Mouse (Mus musculus) brown adipose tissue, adult 24 weeks (tissue): ENCODE results near the gene Shisal2a. TPM values are rescaled to one million over a fixed set of nuclear protein-coding genes. Genes with fewer than 3 reads are reported as not detected.
"Not testable (repeated sequence)": the region's sequence is repeated elsewhere in the genome, so short reads cannot be mapped to it uniquely, and the experiment has no call there.

Experiments
- H3K27ac ChIP-seq: fragments of 200-500 bp; replicated peaks from 2 replicates; pipeline ENCODE4 v1.5.1; 2012; ENCODE audit warnings: low read depth, mild to moderate bottlenecking, low read length
- H3K4me1 ChIP-seq: fragments of 200-500 bp; 2 replicates; pipeline ENCODE4 v1.6.1; 2012; ENCODE audit warnings: low read length, mixed read lengths; ENCODE audit not compliant: control insufficient read depth, insufficient read depth, insufficient read length
- H3K4me3 ChIP-seq: fragments of 200-500 bp; 2 replicates; pipeline ENCODE4 v1.5.1; 2012; ENCODE audit warnings: low read depth, mild to moderate bottlenecking, low read length, moderate library complexity; ENCODE audit not compliant: insufficient read depth
- polyA plus RNA-seq: library from polyadenylated mRNA; stranded (reverse); fragments of >200 nt; gene quantifications from 2 replicates; pipeline ENCODE4 v1.2.4, GENCODE M21; 2012; ENCODE audit not compliant: missing spikeins, insufficient read depth, insufficient read length

Gene Shisal2a
- polyA plus RNA-seq, 1 experiment: not detected

- H3K4me3 ChIP-seq: peak overlapping the region; percentile 49
- H3K27ac ChIP-seq: no peak overlapping the region
- H3K4me1 ChIP-seq: peaks cover 4% of the 10 kb centered on the region
Measured at GRCm38 (mm10) chr4:108360136-108361055, 22.8 kb downstream of the Shisal2a start.

DNA sequence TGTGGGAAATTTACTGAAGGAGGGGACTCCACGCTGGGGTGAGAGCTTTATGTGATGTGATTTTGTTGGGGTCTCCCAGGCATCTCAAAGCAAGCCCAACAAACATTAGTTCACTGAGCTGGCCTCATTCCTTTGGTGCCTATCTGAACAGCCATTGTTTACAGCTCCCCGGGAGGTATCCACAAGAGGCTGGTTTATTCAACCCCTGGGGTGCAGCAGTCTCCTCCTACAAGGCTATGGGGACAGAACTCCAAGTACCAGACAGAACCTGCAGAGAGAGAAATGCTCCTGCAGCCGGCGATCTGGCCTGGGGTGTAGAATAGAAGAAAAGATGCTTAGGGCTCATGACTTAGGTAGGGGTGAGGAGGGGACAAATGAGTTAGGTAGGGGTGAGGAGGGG, 24.7 kb downstream of the Shisal2a start:
- Histone ChIP-seq H3K4me3 (no peak overlapping the region), H3K27ac (no peak overlapping the region), H3K4me1 (peaks cover 5% of the 10 kb centered on the region; the same call in 1 of the 2 replicates)

DNA sequence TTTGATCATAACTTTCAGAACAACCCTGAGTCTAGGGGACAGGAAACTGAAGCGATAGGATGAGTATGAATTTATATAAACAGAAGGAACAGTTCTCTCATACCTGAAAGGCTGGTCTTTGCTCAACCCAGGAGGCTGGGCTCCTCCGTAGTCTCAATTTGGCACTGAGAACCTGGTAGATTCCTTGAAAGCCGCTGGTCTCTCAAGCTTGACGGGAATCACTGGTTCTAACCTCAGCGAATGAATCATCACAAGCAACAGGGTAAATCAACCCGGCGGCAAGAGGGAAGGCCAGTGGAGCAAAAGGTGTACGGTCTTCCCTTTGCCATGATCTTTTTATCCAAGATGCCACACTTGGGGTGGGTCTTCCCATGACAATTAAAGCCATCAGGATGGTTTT, 25.7 kb downstream of the Shisal2a start:
- Histone ChIP-seq H3K27ac (no peak overlapping the region), H3K4me1 (peaks cover 5% of the 10 kb centered on the region; the same call in 1 of the 2 replicates), H3K4me3 (no peak overlapping the region)

- not testable (repeated sequence) for H3K4me3 ChIP-seq, H3K27ac ChIP-seq
- H3K4me1 ChIP-seq: peaks cover 33% of the 10 kb centered on the region
Measured at GRCm38 (mm10) chr4:108353591-108353990, 29.6 kb downstream of the Shisal2a start.

GRCm38 (mm10) chr4:108350819-108351218, 32.3 kb downstream of the Shisal2a start:
- no peak overlapping the region for H3K4me3 ChIP-seq
- H3K27ac ChIP-seq: peak overlapping the region; percentile 62
- peaks cover 54% of the 10 kb centered on the region for H3K4me1 ChIP-seq

DNA sequence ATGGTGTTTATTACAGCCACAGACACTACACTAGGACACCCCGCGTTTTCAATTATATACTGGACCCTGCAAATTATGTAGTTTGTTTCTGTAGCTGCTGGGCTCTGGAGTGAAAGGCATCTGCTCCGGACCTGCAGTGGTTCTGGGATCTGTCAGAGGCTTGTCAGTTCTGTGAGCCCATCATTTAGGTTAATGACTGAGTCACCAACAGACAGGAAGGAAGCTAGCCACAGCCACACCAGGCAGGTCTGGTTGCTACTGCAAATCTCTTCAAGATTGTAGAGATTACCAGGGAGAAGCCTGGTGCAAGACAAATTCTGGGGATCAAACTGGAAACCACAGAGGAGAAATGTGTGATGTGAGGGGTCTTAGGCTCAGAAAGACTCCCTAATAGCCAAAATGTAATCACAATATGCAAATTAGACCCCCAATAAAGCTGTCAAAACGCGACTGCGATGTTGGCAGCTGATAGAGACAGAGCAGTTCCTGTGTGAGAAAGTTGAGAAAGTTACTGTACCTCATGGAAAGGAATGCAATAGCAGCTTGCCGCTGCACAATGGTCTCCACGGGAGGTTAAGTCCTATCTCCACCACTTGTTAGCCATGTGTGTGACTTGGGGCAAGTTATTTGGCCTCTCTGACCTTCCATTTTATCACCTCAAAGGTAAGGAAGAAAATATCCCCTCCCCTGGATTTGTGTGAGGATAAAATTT, 33.2 kb downstream of the Shisal2a start:
- H3K27ac ChIP-seq: peak overlapping the region; percentile 62; the same call in 1 of the 2 replicates
- H3K4me3 ChIP-seq: no peak overlapping the region
- H3K4me1 ChIP-seq: peaks cover 49% of the 10 kb centered on the region

- H3K4me3 ChIP-seq: no peak overlapping the region
- H3K27ac ChIP-seq: peak overlapping the region; percentile 76
- peaks cover 49% of the 10 kb centered on the region for H3K4me1 ChIP-seq
Measured at GRCm38 (mm10) chr4:108349064-108349463, 34.1 kb downstream of the Shisal2a start.

DNA sequence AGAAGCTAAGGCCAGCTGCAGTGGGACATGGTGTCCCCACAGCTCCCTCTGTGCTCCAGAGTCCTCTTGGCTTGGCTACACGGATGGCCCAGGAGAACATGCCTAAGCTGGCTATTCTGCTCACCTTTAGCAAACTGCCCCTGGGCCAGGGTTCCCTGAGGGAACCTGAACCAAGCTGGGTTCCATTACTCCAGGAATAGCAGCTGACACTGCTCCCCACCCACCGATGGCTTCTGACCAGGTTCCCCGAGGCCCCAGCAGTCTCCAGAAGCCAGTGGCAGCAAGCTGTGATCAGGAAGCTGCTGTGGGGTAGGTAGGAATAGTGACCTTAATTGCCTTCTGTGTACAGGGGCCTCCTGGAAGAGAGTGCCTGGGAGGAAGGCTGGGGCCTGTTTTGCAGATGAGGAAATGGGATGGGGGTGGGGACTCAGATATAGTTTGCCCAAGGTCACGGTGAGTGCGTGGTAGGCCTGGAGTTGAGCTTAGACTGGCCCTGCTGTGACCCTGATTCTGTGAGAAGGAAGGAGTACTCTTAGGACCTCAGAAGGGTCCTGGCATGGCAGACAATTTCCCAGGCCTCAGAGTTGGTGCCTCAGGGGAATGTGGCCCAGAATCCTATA, 34.8 kb downstream of the Shisal2a start:
- no peak overlapping the region for H3K4me3 ChIP-seq
- peaks cover 49% of the 10 kb centered on the region for H3K4me1 ChIP-seq
- peak overlapping the region; percentile 76 for H3K27ac ChIP-seq

DNA sequence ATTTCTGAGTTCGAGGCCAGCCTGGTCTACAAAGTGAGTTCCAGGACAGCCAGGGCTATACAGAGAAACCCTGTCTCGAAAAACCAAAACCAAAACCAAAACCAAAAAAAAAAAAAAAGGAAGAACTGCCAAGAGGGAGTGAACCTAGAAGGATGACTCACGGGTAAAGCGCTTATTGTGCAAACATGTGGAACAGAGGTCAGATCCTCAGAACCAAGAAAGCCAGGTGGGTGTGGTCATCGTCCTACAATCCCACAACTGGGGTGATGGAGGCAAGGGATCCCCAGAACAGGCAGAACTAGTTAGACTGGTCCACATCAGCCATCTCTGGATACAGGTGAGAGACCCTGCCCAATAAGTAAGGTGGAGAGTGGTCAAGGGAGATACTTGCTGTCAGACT, 36.0 kb downstream of the Shisal2a start:
- Histone ChIP-seq H3K27ac (peak overlapping the region; percentile 76), H3K4me1 (peaks cover 49% of the 10 kb centered on the region), H3K4me3 (0 out of 2 replicates have a peak overlapping the region, but pooled peaks have one; percentile 13)

DNA sequence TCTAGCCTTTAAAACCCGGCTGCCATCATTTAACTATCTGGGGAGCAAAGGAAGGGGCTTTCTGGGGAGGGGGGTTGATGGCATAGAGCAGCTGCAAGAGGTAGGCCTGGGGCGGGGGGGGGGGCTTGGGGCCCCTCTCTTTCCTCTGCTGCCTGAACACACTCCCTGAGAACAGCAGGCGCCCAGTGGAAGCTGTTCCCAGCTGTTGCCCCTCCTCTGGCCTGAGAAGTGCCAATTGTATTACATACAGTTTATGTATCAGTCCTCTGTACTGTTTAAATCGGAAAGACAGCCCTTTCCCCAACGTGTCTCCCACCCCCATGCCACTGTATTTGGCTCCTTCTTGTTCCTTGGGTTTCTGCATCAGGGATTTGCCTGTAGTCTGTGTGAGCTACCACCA, 37.3 kb downstream of the Shisal2a start:
- no peak overlapping the region for H3K27ac ChIP-seq
- peaks cover 43% of the 10 kb centered on the region for H3K4me1 ChIP-seq
- no peak overlapping the region for H3K4me3 ChIP-seq

- Histone ChIP-seq H3K4me1 (peaks cover 32% of the 10 kb centered on the region), H3K4me3 (no peak overlapping the region), H3K27ac (peak overlapping the region; percentile 43; the same call in 1 of the 2 replicates)
Measured at GRCm38 (mm10) chr4:108344631-108345083, 38.5 kb downstream of the Shisal2a start.

DNA sequence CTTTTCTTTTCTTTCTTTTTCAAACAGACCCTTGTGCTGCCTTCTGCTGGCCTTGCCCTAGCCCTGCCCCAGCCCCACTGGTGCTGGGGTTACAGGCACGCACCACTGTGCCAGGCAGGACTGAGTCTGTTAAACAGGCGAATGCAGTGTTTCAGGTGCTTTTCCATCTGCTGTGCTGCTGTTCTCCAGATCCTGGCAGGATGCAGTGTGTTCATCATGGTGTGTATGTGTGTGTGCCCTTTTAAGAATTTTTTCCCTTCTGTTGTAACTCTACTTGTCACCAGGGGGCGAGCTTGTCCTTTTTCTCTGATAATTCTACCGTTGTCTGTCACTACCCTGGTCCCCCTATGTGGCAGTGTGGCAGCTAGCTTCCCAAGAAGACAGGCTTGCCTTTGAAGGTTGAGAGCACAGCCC, 43.9 kb downstream of the Shisal2a start:
- Histone ChIP-seq H3K4me1 (no peaks in the 10 kb centered on the region; the same call in 1 of the 2 replicates), H3K27ac (no peak overlapping the region), H3K4me3 (no peak overlapping the region)

DNA sequence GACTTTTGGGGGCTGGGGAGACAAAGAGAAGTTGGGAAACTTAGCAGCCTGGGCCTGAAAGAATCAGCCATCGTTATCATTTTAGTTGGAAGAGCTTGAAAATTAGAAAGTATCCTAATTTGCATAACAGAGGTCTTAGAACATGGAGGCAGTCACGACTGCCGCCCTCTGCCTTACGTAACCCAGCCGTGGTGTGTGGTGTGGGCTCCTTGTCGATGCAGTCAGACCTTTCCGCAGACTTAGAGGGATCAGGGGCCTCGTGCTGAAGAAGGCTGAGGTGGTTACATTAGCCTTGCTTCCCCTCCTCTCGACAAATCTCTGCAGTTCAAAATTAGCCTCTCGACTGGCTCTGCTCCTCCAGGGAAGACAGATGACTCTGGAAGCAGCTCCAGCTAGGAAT, 44.3 kb downstream of the Shisal2a start:
- Histone ChIP-seq H3K4me3 (no peak overlapping the region), H3K4me1 (no peaks in the 10 kb centered on the region; the same call in 1 of the 2 replicates), H3K27ac (no peak overlapping the region)

GRCm38 (mm10) chr4:108338321-108338733, 44.8 kb downstream of the Shisal2a start:
- H3K4me3 ChIP-seq: no peak overlapping the region
- H3K4me1 ChIP-seq: no peaks in the 10 kb centered on the region; the same call in 1 of the 2 replicates
- no peak overlapping the region for H3K27ac ChIP-seq

DNA sequence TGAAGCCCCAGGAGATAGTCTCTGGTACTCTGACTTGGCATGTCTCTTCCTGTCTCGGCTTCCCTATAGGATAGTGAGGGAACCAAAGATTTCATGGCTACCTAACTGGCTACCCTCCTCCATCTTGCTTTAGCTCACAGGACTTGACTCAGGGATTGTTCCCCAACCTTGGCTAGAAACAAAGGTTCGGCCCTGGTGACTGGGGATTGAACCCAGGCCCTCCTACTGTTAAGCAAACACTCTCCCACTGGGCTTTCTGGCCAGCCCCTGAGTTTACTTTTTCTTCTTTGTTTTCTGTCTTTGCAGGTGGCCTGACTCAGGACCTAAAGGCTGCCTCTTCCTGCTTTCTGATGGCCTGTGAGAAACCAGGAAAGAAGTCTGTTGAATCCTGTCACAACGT, 45.3 kb downstream of the Shisal2a start:
- Histone ChIP-seq H3K27ac (no peak overlapping the region), H3K4me3 (no peak overlapping the region), H3K4me1 (no peaks in the 10 kb centered on the region; the same call in 1 of the 2 replicates)
